Mouse (Mus musculus) forebrain, embryonic 10.5 days (tissue): Measurements from ENCODE around the gene Timm17b. TPM values are rescaled to one million over a fixed set of nuclear protein-coding genes. Genes with fewer than 3 reads are reported as not detected.
"Not testable (repeated sequence)": the region's sequence is repeated elsewhere in the genome, so short reads cannot be mapped to it uniquely, and the experiment has no call there.

Source experiments
- DNase-seq: peaks from one replicate; pipeline ENCODE4 v3.0.0-alpha.2; 2017; ENCODE audit warnings: low spot score; ENCODE audit errors: extremely low spot score
- H3K27ac ChIP-seq: fragments of 300-500 bp; sonication (generic); 2 replicates; pipeline ENCODE4 v1.5.1; 2016; ENCODE audit warnings: mild to moderate bottlenecking
- H3K27me3 ChIP-seq: fragments of 300-500 bp; sonication (generic); 2 replicates; pipeline ENCODE4 v1.6.1; 2016; ENCODE audit warnings: mild to moderate bottlenecking; ENCODE audit not compliant: poor library complexity, severe bottlenecking
- H3K36me3 ChIP-seq: fragments of 300-500 bp; sonication (generic); replicated peaks from 2 replicates; pipeline ENCODE4 v1.6.1; 2016; ENCODE audit warnings: mild to moderate bottlenecking, moderate library complexity
- H3K4me1 ChIP-seq: fragments of 300-500 bp; sonication (generic); 2 replicates; pipeline ENCODE4 v1.6.1; 2016
- H3K4me3 ChIP-seq: fragments of 300-500 bp; sonication (generic); 2 replicates; pipeline ENCODE4 v1.5.1; 2016; ENCODE audit warnings: mild to moderate bottlenecking, moderate library complexity
- H3K9me3 ChIP-seq: fragments of 300-500 bp; sonication (generic); 2 replicates; pipeline ENCODE4 v1.6.1; 2016; ENCODE audit warnings: mild to moderate bottlenecking, moderate library complexity
- WGBS: fragments of 180-500 bp; shearing (Covaris S2); methylation state at CpG from one replicate; pipeline ENCODE4 v1.1.7; 2016; 5-methylcytosine and 5-hydroxymethylcytosine counted together
- polyA plus RNA-seq: library from polyadenylated mRNA; unstranded; fragments of >200 nt; fragmentation: Nextera tagmentation; extraction: Ambion mirVana; gene quantifications from 2 replicates; pipeline ENCODE4 v1.2.1, GENCODE M21; 2016

Timm17b gene
- polyA plus RNA-seq, 1 experiment from 2014 or later, result 186 TPM

DNA sequence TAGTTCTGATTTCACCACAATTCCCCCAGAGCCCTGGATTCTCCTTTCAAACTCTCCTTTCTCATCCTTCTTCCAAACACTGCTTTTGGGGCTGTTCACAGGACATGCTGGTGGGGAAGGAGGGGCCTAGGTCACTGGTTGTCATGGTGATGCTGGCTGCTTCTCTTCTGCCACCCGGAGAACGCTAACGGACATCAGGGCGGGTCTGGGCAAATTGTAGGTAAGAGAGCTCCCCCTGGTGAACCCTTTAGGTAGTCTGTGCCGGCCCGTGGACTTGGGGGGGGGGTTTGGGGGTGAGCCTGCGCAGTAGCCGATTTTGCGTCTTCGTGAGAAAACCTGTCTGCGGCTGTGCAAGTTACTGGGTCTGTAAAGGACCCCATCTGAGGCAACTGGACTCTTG, 19.3 kb upstream of the Timm17b start:
- H3K4me1 ChIP-seq, result peaks cover 31% of the 10 kb centered on the region
- H3K4me3 ChIP-seq, result peak overlapping the region; percentile 62
- DNase-seq, result peak; percentile 73
- H3K36me3 ChIP-seq, result peaks cover 4% of the 10 kb centered on the region
- H3K27ac ChIP-seq, result no peak overlapping the region
- 9% methylated on average over 11 of the region's 11 CpGs for WGBS
- no peaks in the 10 kb centered on the region; the same call in 1 of the 2 replicates for H3K9me3 ChIP-seq
- H3K27me3 ChIP-seq, result no peaks in the 10 kb centered on the region

DNA sequence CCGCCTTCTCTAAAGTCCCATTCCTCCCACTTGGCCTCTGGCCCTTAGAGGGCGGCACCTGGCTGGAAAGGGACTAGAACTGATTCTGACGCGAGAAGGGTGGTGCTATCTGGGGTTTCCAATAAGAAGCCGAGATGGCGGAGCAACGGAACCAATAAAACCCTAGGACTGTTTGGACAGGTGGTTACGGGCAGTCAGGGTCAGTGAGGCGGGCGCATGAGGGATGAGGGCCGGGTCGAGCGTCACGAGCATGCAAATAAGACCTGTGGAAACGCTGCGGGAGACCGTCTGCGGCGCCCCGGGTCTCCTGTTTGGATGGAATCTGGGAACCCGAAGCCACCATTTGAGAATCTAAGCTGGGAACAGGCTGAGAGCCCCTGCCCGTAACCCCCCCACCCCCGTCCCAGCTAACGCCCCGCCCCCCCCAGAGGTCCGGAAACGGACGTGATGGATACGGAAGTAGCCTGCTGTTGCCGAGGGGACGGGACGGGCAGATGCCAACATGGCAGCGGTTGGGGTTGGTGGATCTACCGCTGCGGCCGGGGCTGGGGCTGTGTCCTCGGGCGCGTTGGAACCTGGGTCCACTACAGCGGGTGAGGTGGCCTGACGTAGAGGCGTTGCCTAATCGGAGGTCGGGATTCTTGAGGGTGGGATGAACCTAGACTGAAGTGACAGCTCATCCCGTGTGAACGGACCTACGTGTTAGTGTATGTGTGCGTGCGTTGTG, 15.2 kb upstream of the Timm17b start, which contains the start of gene Slc35a2:
Slc35a2 (plus strand) TSS at position 188 of the 727 bp plus-strand sequence.
- H3K36me3 ChIP-seq, result peaks cover 10% of the 10 kb centered on the region; the same call in 1 of the 2 replicates
- H3K4me1 ChIP-seq, result peaks cover 22% of the 10 kb centered on the region
- peak within 1 kb of the TSS; percentile 63 for H3K4me3 ChIP-seq
- WGBS, result 15% methylated on average over 49 of the region's 49 CpGs
- no peaks in the 10 kb centered on the region for H3K27me3 ChIP-seq
- H3K27ac ChIP-seq, result peak within 1 kb of the TSS; percentile 86
- DNase-seq, result peak; percentile 75
- H3K9me3 ChIP-seq, result no peaks in the 10 kb centered on the region

DNA sequence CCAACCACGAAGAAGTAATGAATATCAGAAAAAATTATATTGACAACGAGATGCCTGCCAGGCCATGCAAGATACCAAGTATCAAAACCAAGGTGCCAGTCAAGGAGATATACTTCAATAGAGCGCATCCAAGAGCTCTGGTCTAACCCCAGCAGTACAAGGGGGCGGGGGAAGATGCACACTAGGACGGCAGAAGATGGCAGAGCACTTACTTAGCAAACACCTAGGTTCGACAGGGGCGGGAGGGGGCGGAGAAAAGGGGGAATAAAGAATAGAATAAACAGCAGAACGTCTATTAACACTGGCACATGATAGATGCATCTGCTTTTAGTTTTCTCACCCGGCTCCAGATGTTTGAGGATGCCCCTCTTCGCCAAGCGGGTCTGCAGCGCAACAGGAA, 946 bp upstream of the Timm17b start:
- WGBS, result 33% methylated on average over 13 of the region's 13 CpGs
- Histone ChIP-seq H3K9me3 (no peaks in the 10 kb centered on the region), H3K36me3 (peaks cover 35% of the 10 kb centered on the region), H3K4me3 (peak overlapping the region; percentile 63), H3K4me1 (peaks cover 11% of the 10 kb centered on the region), H3K27me3 (no peaks in the 10 kb centered on the region), H3K27ac (peak overlapping the region; percentile 88)
- DNase-seq, result no peak

DNA sequence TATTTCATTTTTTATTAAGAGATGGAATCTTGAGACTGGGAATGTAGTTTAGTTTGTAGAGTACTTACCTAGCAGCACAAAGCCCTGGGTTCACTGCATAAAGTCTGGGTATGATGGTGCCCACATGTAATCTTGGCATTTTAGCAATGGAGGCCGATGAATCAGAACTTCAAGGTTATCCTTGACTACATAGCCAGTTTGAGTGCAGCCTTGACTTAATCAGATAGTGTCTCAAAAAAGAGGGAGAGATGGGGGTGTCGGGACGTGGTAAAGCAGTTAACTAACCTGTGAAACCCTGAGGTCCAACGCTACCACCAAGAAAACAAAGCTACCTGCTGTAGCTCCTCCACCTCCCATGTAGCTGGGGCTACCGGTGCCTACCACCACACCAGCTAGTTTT, 5.3 kb downstream of the Timm17b start:
- Histone ChIP-seq H3K4me1 (peaks cover 7% of the 10 kb centered on the region; the same call in 1 of the 2 replicates), H3K27ac (no peak overlapping the region), H3K36me3 (peaks cover 26% of the 10 kb centered on the region), H3K4me3 (no peak overlapping the region), H3K9me3 (no peaks in the 10 kb centered on the region; the same call in 1 of the 2 replicates), H3K27me3 (no peaks in the 10 kb centered on the region)
- no peak for DNase-seq
- WGBS, result 93% methylated on average over 5 of the region's 5 CpGs

DNA sequence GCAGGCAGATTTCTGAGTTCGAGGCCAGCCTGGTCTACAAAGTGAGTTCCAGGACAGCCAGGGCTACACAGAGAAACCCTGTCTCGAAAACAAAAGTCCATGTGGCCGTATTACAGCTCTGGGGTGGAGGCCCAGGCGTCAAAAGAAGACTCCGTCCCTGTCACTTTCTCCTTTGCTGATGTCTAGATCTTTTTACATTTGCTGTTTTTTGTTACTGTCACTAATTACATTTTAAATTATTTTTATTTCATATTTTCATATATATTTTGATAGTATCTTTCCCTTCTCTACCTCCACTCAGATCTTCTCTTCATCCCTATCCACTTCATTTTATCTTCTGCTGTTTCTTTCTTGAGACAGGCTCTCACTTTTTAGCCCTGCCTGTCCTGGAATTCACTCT, 8.6 kb downstream of the Timm17b start, which contains the start of gene Gm10491:
Gm10491 (minus strand) TSS at position 101 of the 400 bp plus-strand sequence.
- Histone ChIP-seq H3K27me3 (no peaks in the 10 kb centered on the region), H3K9me3 (no peaks in the 10 kb centered on the region; the same call in 1 of the 2 replicates), H3K27ac (no peak within 1 kb of the TSS), H3K4me3 (no peak within 1 kb of the TSS), H3K4me1 (no peaks in the 10 kb centered on the region), H3K36me3 (peaks cover 24% of the 10 kb centered on the region)
- DNase-seq, result no peak
- 92% methylated on average over 5 of the region's 5 CpGs for WGBS

DNA sequence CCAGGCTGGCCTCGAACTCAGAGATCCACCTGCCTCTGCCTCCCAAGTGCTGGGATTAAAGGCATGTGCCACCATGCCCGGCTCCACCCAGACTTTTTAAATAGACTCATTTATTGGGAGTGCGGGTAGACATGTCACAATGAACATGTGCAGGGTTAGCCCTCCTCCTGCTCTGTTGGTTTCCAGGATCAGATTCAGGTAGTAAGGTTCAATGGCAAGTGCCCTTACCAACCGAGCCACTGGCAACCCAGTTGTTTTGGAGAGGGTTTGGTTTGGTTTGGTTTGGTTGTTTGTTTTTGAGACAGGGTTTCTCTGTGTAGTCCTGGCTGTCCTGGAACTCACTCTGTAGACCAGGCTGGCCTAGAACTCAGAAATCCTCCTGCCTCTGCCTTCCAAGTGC, 10.1 kb downstream of the Timm17b start, which contains the start of gene Gm10490:
Gm10490 (plus strand) TSS at position 301 of the 400 bp plus-strand sequence.
- WGBS, result 90% methylated on average over 4 of the region's 4 CpGs

DNA sequence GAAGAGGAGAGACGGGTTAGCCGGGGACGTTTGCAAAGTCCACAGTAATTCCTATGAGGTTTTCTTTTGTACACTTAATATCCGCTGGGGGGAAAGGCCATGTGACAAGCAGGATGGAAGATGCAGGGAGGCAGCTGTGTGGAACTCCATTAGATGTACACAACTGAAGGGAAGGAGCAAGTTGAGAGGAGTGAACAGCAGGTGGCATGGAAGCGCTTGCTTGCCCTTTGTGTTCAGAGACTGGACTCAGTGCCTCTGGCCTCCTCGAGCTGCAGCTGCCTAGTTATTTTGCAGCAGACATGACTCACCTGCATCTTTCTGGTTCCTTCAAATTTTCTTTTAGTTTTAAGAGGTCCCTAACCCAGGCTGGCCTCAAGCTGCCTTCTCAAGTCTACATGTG, 11.3 kb downstream of the Timm17b start:
- H3K27me3 ChIP-seq, result no peaks in the 10 kb centered on the region
- WGBS, result 50% methylated on average over 6 of the region's 6 CpGs
- H3K4me3 ChIP-seq, result no peak overlapping the region
- no peak for DNase-seq
- H3K9me3 ChIP-seq, result no peaks in the 10 kb centered on the region; the same call in 1 of the 2 replicates
- no peaks in the 10 kb centered on the region for H3K4me1 ChIP-seq
- no peak overlapping the region for H3K27ac ChIP-seq
- peaks cover 18% of the 10 kb centered on the region for H3K36me3 ChIP-seq

More for the DNA sequence above, 10.1 kb downstream of the Timm17b start, which contains the start of gene Gm10490:
- H3K4me3 ChIP-seq, H3K27me3 ChIP-seq, DNase-seq, H3K27ac ChIP-seq, H3K4me1 ChIP-seq, H3K9me3 ChIP-seq: not testable (repeated sequence)
- H3K36me3 ChIP-seq, result peaks cover 20% of the 10 kb centered on the region

DNA sequence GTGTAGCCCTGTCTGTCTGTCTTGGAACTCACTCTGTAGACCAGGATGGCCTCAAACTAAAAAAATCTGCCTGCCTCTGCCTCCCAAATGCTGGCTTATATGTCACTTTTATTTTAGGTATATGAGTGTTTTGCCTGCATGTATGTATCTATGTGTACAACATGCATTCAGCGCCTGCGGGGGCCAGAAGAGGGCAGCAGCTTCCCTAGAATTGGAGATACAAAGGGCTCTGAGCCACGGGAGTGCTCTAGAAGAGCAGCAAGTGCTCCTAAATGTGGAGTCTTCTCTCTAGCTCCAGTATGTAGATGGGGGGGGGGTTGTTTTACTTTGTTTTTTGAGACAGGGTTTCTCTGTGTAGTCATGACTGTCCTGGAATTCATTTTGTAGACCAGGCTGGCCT, 16.5 kb downstream of the Timm17b start:
- H3K4me3 ChIP-seq, DNase-seq, H3K36me3 ChIP-seq, H3K27ac ChIP-seq, H3K9me3 ChIP-seq: not testable (repeated sequence)
- Histone ChIP-seq H3K4me1 (peaks cover 15% of the 10 kb centered on the region), H3K27me3 (peaks cover 11% of the 10 kb centered on the region)
- WGBS, result 29% methylated on average over 3 of the region's 3 CpGs

DNA sequence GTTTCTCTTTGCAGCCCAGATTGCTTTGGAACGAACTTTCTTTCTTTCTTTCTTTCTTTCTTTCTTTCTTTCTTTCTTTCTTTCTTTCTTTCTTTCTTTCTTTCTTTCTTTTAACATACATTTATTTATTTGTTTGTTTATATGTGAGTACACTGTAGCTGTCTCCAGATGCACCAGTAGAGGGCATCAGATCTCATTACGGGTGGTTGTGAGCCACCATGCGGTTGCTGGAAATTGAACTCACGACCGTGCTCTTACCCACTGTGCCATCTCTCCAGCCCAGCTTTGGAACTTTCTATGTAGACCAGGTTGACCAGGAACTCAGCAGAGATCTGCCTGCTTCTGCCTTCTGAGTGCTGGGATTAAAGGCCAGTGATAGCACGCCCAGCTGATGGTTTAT, 18.8 kb downstream of the Timm17b start:
- H3K27me3 ChIP-seq, result peaks cover 34% of the 10 kb centered on the region
- H3K36me3 ChIP-seq, H3K4me3 ChIP-seq, H3K27ac ChIP-seq, H3K9me3 ChIP-seq, DNase-seq: not testable (repeated sequence)
- WGBS, result 75% methylated on average over 6 of the region's 6 CpGs
- peaks cover 29% of the 10 kb centered on the region for H3K4me1 ChIP-seq

DNA sequence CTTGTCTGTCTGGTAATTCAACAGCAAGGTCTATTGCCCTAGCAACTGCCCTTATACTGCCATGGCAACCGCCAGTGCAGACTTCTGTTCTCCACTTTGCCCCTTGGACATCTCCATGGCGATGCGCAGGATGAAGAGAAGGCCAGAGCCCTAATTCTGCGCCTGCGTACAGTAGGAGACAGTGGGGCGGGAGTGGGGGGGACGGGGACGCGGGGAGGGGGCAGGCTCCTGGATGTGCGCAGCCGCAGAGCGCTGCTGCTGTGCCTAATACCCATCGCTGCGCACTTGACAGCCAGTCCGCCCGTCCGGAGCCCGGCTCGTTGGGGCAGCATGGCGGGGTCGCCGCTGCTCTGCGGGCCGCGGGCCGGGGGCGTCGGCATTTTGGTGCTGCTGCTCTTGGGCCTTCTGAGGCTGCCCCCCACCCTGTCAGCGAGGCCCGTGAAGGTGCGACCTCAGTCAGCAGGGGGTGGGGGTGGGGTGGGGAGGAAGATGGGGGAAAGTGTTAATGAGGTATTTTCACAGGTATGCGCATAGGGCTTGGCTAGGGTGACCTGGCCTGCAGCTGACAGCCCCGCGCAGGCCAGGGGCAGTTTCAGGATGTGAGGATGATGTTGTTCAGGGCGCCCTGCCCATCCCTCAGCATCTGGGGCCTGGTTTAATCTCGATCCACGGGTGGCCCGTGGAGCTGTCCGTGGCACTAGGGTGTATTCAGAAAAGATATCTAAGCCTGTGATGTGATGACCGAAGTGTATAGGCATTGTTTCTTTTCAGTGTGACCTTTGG, 20.6 kb downstream of the Timm17b start, which contains the start of gene Pcsk1n:
Pcsk1n (plus strand) TSS at position 222 of the 783 bp plus-strand sequence.
- DNase-seq, result peak; percentile 51

DNA sequence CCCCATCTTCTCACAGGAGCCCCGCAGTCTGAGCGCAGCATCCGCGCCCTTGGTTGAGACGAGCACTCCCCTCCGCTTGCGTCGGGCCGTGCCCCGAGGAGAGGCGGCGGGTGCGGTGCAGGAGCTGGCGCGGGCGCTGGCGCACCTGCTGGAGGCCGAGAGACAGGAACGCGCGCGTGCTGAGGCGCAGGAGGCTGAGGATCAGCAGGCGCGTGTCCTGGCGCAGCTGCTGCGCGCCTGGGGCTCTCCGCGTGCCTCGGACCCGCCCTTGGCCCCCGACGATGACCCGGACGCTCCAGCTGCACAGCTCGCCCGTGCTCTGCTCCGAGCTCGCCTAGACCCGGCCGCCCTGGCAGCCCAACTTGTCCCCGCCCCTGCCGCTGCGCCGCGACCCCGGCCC, 22.9 kb downstream of the Timm17b start:
- 19% methylated on average over 48 of the region's 48 CpGs for WGBS
- Histone ChIP-seq H3K9me3 (no peaks in the 10 kb centered on the region), H3K4me1 (peaks cover 30% of the 10 kb centered on the region), H3K36me3 (no peaks in the 10 kb centered on the region), H3K27me3 (peaks cover 75% of the 10 kb centered on the region), H3K27ac (peak overlapping the region; percentile 40; the same call in 1 of the 2 replicates), H3K4me3 (peak overlapping the region; percentile 46)
- peak; percentile 27 for DNase-seq

More for the DNA sequence above, 20.6 kb downstream of the Timm17b start, which contains the start of gene Pcsk1n:
- no peaks in the 10 kb centered on the region for H3K9me3 ChIP-seq
- WGBS, result 10% methylated on average over 40 of the region's 40 CpGs
- H3K36me3 ChIP-seq, result no peaks in the 10 kb centered on the region
- H3K4me1 ChIP-seq, result peaks cover 30% of the 10 kb centered on the region
- peaks cover 53% of the 10 kb centered on the region for H3K27me3 ChIP-seq
- peak within 1 kb of the TSS; percentile 73 for H3K27ac ChIP-seq
- peak within 1 kb of the TSS; percentile 51 for H3K4me3 ChIP-seq

DNA sequence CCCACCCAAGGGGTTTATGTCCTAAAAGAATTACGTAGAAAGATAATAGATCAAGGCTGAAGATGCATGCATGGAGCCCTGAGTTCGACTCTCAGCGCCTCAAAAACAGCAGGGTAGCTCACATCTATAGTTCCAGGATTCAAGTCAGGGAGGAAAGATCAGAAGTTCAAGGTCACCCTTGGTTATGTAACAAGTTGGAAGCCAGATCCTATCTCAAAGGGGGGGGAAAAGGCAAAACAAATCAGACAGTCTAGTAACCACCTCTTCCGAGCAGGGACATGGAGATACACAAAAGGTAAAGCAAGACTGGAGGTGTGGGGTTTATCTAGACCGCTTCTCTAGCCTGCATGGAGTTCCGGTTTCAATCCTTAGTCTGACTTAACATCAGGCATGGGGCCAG, 27.1 kb downstream of the Timm17b start:
- no peak overlapping the region for H3K27ac ChIP-seq
- peaks cover 24% of the 10 kb centered on the region for H3K36me3 ChIP-seq
- H3K27me3 ChIP-seq, result peaks cover 80% of the 10 kb centered on the region
- H3K4me3 ChIP-seq, result no peak overlapping the region
- DNase-seq, result no peak
- H3K9me3 ChIP-seq, result peaks cover 6% of the 10 kb centered on the region; the same call in 1 of the 2 replicates
- WGBS, result 78% methylated on average over 6 of the region's 6 CpGs
- H3K4me1 ChIP-seq, result peaks cover 28% of the 10 kb centered on the region
